Mouse (Mus musculus) heart, adult 9 months (tissue): ENCODE measurements around the gene Pifo.
A peak's percentile ranks its signal among the peaks of the same experiment; 100 is the strongest.
"Not testable (repeated sequence)": the region's sequence is repeated elsewhere in the genome, so short reads cannot be mapped to it uniquely, and the experiment has no call there.

Source experiments
- DNase-seq, 2 experiments: peaks; one replicate each; pipeline ENCODE4 v3.0.0; 2022; ENCODE audit warnings: low spot score in 2 of 2

Gene Pifo

DNA sequence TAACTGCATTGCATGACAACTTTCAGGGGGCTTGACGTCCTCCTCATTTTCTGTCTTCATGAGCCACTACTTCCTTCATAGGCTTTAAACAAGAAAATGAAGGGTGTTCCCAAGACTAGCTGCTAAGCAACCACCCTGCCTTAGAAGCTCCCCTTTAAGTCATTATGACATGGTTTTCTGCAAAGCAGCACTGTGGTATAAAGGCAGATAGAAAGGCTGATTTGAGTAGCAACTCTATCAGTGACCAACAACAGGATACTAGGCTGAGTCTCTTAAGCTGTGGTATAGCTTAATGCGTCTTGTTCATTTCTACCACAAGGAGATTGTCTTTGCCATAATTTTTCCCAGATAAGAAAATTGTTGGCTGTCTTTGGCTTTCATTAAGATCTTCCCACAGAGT lies at the start of gene Pifo:
Gene Pifo (minus strand): TSS at position 101 of the 400 bp plus-strand sequence.
- DNase-seq: no peak

DNA sequence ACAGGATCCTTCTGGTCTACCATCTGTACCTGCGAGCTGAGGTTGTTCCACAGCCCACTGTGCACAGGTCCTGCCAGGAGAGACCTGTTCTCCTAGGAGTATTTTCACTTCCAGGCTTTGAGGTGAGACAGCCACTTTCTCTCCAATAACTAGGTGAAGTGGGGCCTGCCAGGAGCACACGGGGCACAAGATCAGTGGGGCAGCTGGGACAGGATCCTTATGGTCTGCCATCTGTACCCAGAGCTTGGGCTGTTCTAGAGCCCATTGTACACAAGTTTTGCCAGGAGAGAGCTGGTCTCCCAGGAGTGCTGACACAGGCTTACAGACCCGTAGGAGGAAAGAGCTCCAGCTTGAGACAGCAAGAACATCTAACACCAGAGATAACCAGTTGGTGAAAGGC lies 43.5 kb upstream of the Pifo start:
- no peak for DNase-seq

DNA sequence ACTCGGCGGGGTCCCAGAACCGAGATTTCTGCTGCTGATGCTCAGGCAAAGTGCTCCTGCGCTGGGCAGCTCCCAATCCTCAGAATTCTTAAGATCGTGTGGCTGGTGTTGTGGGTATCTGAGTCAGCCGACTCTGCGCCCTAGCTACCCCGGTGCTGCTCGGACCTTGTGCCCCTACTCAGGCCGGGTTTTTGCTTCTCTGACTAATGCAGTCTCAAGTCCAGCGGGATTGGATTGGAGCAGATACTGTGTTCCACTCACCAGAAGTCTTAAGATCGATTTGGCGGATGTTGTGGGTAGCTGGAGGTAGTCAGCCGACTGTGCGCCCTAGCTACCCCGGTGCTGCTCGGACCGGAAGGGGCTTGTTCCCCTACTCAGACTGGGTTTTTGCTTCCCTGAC lies 37.5 kb upstream of the Pifo start:
- DNase-seq: no peak

DNA sequence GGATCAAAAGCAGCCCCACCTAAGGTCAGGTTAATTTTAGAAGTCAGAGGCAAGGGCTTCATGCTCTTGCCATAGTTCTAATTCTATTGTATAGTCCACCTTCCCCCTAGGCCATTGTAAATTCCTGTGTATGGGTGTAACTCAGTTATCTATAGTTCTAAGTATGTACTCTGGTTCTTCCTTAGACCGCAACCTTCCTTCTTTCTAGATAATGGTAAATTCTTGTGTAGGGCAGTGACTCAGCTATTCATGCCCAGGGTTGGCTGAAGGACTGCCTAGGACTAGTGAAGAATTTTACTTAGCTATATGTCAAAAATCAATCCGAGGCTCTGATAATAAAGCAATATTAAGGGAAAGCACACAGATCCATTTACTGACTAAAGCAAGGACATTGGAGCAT lies 25.9 kb upstream of the Pifo start:
- DNase-seq: no peak

DNA sequence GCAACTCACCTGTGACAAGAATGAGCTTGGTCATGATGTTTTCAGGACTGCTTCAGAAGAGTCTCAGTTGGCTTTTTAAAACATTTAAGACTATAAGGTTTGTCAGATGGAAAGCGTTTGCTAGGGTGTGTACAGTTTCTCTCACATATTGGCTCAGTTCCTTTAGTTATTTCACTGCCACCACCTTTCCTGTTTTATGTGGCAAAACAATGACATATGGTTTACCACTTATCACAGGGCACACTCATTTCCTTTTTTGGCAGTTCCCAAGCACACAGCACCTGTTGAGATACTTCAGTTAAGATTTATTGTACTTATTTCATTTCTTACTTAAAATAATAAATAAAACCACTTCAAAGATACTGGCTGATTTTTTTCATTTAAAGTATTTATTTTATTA lies 18.3 kb upstream of the Pifo start, which contains the start of gene Chil5:
Gene Chil5 (minus strand): TSS at position 34 of the 400 bp plus-strand sequence.
- DNase-seq: no peak

DNA sequence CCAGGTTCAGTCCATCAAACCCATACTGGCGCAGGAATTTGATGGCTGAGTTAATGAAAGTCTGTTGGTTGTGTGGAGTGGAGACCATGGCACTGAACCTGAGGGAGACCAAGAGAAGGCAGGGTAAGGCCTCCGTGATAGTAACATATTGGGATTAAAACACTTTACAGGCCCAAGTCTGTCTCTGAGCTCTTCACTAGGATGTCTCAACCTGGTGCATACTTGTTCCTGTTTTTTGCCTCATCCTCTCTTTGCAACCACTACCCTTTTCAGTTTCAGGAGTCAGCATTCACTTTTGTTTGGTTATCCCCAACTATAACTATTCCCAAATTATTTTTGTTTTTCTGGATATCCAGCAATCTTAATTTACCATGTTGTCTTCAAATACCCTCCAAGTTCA lies 9.7 kb upstream of the Pifo start:
- no peak for DNase-seq

DNA sequence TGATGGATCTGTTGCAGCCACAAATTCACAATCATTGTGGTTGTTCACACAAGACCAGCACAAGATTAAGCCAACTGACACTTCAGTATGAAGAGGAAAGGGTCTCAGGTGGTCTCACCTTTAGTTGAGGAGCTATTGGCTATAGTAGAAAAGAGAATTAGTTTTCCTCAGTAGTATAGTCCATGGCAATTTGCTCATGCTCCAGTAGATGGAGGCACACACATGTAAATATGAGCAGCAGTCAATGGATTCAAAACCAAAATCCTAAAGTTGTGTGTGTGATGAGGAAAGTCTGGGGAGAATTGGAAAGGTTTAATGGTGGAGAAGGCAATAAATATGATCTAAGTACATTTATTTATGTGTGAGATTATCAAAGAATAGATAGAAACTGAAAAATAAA lies 7.4 kb upstream of the Pifo start:
- no peak for DNase-seq

DNA sequence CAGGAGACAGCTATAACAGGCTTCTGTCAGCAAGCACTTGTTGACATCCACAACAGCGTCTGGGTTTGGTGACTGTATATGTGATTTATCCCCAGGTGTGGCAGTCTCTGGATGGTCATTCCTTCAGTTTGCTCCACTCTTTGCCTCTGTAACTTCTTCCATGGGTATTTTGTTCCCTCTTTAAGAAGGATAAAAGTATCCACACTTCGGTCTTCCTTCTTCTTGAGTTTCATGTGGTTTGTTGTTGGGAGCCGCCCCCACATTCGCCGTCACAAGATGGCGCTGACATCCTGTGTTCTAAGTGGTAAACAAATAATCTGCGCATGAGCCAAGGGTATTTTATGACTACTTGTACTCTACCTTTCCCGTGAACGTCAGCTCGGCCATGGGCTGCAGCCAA lies 11.1 kb downstream of the Pifo start:
- not testable (repeated sequence) for DNase-seq

DNA sequence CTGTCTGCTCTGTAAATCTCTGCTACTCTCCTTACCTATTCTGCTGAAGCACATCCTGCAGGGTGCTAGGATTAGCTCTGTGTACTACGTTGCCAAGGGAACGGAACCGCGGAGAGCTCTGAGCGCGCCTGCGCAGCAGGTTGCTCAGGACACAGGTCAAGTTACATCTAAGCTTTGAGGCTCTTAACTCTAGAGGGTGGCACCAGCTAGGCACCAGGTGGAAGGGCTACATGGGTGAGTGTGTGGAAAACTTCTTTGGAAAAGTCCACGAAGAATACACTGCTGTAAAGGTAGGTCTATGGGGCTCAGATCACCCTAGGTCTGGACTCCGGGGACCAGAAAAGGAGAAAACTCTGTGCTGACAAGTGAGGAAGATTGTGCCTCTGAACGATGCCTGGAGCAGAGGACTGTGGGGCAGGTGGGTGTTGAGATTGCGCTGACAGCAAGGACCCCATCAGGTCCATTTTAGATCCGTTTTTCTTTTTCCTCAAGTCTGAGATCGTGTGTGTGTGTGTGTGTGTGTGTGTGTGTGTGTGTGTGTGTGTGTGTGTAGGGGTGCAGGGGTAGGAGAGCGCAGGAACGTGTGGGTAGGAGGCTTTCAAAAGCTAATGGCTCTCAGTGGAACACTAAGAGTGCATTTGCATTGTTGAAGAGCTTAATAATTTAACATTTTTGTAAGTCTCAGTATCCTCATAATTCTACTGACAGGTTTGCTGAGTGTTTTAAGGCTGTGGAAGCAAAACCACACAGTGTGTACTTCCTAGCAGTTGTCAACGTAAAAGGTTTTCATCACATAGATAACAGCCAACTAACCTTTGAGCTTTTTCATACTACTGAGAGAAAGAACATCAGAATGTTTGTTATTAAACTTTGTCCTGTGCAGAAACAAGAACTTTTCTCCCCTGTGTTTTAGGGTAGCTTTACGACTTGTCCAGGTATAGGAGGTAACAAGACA lies 12.8 kb downstream of the Pifo start:
- no peak for DNase-seq

DNA sequence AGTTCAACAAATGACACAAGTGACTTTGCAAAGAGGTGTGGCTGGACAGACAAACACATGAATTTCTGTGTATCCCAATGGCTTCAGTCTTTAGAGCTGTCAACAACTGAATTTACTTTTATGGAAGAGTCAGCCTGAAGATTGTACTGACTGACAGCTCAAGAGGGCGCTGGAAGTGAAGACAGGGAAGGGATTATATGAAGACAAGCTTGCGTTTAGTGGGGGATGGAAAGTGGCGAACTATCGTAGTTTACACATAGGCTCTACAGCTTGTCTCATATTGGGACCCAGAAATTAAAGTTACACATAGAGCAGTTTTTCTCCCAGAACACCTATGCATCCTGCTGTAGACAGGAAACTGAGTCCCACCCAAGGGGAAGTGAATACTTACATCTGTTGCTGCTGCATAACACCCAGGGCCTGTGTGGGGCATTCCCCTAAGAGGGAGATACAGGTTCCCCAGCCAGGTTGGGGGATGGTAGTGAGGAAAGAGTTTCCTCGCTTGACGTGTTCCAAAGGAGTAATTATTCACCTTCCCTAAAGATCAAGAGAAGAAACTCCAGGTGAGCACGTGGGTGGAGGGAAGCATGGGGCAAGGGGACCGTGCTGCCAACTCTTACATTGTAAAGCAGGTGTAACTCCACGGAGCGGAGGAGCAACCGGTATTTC lies 13.6 kb downstream of the Pifo start:
- DNase-seq: no peak

DNA sequence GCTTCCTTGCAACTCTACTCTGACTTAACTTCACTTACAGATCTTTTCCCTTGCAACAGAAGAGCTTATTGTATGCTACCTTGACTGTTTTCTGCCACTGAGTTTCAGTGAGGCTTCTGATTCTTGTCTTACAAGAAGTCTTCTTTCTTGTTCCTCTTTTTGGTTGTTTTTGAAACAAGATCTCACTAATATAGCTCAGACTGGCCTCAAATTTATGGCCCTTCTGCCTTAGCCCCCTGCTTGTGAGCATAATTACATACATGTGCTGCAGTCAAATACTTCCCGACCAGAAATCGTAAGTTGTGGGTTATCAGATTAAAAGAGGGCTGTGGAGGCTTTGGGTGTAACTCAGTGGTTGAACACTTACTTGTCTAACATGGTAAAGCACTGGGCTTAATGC lies 19.7 kb downstream of the Pifo start:
- no peak for DNase-seq

DNA sequence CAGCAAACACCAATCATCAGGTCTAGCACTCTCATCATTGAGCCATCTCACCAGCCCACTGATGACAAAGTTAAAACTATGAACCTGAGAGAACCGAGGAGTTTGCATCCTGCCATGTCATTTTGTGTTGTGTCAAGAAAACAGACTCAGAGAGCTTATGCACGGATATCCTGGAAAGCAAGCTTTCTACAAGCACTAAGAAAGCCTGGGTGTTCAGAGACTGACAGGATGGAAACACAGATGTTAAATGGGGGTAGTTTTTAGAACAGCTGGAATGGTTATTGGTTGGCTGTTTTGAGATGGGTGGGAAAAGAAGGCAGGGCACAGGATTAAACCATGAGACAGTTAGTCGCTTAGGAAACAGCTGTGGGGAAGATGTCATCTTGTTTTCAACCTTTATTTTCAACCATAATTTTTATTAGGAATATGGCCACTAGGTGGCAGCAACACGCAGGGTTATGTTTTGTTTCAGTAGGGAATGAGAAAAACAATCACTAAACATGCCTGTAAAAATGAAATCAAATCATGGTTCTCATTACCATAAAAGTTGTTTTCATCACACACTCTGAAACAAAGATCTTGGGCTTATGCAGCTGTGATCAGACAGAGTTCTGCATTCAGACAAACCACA lies 22.7 kb downstream of the Pifo start:
- DNase-seq: peak; percentile 9 to 15

DNA sequence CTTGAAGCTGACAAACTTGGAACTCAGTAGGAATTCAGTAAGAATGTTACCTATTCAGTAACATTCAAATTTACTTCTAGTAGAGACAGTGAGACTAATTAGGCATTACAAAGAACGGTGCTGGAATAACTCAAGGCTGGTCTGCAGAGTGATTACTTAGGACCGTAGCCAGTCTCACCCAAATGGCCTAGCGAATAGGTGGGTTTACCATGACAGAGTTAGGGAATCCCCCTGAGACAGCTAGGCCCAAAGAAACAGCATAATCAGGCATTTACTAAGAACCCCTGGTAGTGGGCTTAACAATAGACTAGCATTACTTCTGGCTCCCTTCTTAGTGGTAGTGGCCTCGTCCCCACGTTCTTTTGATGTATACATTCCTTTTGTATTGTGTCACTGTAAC lies 24.8 kb downstream of the Pifo start:
- DNase-seq: not testable (repeated sequence)

DNA sequence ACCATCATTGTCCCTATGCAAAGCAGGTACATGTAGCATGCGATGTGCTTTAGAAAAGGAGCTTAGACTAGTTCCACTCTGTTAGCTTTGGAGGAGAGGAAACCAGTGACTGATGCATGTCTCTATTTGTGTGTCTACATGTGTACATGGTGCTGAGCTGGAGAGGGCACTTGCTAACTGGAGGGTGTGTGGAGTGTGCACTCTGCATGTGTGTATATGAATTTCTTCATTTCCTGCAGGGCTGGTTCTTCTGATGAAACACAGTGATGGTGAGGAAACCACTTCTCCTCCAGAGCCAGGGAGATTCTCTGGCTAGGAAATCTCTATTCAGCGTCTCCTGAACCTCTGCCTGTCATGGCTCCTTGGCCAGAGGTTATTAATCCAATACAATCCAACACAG lies 40.3 kb downstream of the Pifo start:
- no peak for DNase-seq

DNA sequence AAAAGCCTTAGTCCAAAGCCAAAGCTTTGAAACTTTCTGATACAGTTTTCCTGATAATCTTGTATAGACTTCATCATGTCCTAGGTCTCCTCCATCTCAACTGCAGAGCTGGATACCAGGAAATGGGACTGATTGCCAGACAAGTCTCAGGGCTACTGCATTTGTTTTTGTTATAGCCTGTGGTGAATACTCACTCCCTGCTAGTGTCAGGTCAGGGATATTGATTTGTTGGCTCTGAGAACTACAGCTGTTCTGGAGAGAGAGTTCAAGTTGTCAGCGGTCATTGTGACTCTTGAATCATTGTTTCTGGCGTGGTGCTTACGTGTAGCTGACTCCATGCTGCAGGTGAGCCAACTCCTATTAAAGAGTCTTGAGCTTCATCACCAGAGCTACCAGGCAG lies 41.0 kb downstream of the Pifo start, which contains the start of gene Ovgp1:
Gene Ovgp1 (plus strand): TSS at position 301 of the 400 bp plus-strand sequence.
- no peak for DNase-seq

DNA sequence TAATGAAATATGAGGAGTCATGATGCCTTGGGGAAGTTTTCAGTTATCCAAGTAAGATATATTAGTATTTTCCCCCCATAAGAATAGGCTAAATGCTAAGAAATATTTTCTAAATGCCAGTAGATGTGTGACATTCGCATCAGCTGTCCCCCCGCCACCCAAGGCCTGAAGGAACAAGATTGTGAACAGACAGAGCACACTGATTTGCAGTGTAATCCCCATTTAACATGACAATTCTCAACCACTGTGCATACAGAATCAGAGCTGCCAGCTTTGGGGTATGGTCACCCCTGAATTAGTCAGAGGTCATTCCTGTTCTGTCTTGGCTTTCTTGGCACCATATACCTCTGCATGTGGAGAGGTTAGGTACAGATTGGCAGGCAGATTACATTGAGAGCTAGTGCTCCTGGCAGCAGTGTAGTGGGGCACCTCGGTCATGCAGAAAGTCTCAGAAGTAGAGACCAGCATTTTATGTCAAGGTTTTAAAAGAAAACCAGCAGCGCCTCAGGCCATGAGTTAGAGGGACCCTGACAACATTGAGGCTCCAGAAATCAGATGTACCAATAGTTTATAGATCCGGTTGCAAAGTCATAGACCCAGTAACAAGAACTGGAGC lies 42.5 kb downstream of the Pifo start:
- no peak for DNase-seq

DNA sequence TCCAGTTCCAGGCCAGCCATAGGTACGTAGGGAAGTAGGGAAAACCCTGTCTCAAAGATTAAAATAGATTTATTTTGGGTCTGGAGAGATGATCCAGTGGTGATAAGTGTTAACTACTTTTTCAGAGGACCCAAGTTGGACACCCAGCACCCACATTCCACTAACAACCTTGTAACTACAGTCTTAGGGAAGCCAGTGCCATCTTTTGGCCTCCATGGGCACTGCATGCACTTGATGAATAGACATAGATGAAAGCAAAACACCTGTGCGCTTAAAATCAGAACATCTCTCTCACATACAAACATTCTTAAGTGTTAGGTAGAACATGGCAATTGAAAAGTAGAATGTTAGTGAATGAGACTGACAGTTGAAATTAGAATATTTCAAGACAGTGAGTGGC lies 53.7 kb downstream of the Pifo start:
- DNase-seq: no peak

DNA sequence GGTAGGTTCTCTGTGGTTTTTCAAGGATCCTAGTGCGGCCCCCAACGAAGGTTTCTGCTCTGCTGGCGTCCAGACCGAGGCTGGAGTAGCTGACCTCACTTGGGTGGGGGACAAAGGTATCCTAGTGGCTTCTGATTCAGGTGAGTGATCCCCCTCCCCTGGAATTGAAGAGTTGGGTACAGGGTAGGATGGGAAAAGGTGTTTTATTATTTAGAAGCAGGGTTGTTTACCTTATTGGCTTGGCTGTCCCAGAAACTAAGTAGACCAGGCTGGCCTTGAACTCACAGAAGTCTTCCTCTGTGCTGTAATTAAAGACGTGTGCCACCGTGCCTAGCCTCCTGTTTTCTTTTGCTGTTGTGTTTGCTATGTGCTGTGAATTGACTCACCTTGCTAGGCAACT lies 54.4 kb downstream of the Pifo start, which contains the start of gene Atp5f1:
Gene Atp5f1 (minus strand): TSS at position 101 of the 400 bp plus-strand sequence.
- DNase-seq: peak in 1 of 2 experiments; percentile 21

DNA sequence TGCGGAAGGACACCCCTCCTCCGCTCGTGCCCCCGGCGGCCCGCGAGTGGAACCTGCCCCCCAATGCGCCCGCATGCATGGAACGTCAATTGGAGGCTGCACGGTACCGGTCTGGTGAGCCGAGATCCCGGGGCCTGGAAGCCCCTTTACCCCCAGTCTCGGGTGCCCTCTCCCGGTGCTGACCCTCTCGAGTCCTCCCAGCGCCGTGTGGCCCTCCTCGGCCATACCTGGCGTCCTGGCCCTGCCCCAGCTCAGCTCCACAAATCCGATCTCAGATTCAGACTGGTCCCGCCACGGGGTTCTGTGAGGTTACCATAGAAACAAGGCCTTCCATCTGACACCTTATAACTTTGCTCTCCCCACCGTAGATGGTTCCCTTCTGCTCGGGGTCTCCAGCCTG lies 54.9 kb downstream of the Pifo start:
- no peak for DNase-seq

DNA sequence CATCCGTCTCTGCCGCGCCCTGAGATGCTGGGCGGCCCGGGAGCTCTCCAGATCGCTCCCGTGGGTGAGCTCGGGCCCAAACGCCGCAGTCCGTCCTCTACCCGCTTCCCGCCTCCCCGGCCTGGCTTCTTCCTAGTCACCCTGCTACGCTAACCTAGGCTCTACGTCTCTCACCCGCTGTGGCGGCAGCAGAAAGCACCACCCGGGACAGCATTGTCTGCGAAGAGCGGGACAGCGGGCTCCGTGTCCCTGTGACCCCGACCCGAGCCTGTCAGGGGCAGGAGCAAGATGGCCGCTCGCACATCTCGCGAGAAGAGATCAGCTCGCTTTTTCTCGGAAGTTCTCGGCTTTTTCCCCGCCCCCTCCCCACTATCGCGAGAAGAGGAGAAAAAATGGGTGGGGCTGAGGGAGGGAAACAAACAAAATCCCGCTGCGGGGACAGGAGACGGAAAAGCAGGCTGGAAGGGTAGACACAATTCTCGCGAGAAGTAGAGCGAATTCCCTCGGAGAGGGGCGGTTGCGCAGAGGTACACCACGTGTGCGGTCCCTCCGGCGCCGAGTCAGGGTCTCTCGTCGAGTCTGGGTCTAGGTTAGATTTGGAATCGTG lies 55.4 kb downstream of the Pifo start, which contains the start of gene Wdr77:
Gene Wdr77 (plus strand): TSS at position 396 of the 607 bp plus-strand sequence.
- DNase-seq: peak; percentile 95 to 96

DNA sequence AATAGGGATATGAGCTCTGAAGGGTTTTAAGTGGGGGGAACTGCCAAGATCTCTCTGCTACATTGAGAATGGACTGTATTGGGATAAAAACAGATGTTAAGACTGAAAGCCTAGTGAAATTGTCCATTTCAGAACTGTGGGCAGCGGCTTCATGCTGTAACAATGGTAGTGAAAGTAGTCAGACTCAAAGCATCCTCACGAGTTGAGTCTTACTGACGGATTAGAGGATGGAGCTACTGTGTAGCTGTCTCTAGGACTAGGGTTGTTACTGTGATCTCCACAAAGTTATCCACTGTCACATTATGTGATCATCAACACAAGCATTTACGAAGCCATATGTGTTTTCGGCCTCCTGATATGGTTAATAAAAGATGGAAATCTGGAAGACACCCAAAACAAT lies 56.2 kb downstream of the Pifo start:
- no peak for DNase-seq
